In genomic region chr3:20119686-20120244, GRCm38 (mm10) we compare ENCODE assay signal across 17 mouse cellular contexts. TPM values are rescaled to one million over a fixed set of nuclear protein-coding genes. Genes with fewer than 3 reads are reported as not detected.
DNase-seq lines count a peak whose midpoint lies in the region; ATAC-seq and TF ChIP-seq lines count a peak whose summit lies in the region.
"Had no signal": no experiment of that assay in that cellular context is flagged by ENCODE, and none has a peak within 500 bp of the region (broad histone marks: within the 10 kb centered on the region; RNA-seq: fewer than 3 reads in every experiment).

No protein-coding gene starts in this region.

- H3K4me2 ChIP-seq in forebrain, embryonic 15.5 days (replicated peaks) = no peak overlapping the region
- H3K4me2 ChIP-seq in forebrain, embryonic 13.5 days = no peak overlapping the region
- H3K4me2 ChIP-seq in kidney, embryonic 15.5 days = no peak overlapping the region
- no peak overlapping the region for H3K4me2 ChIP-seq in midbrain, embryonic 13.5 days (replicated peaks)
- H3K4me2 ChIP-seq in midbrain, postnatal 0 days (ENCODE audit: low read depth, low read length, poor library complexity, severe bottlenecking) = no peak overlapping the region
- no peak overlapping the region for H3K4me2 ChIP-seq in intestine, embryonic 16.5 days (ENCODE audit: low read depth, low read length)
- H3K4me2 ChIP-seq: heart, embryonic 15.5 days; hindbrain, embryonic 15.5 days had no signal

- H3K4me1 ChIP-seq in forebrain, embryonic 15.5 days = no peaks in the 10 kb centered on the region
- H3K4me1 ChIP-seq in forebrain, embryonic 13.5 days = no peaks in the 10 kb centered on the region
- H3K4me1 ChIP-seq in kidney, embryonic 15.5 days = no peaks in the 10 kb centered on the region
- H3K4me1 ChIP-seq in midbrain, embryonic 13.5 days (replicated peaks) = no peaks in the 10 kb centered on the region
- H3K4me1 ChIP-seq in midbrain, postnatal 0 days (ENCODE audit: insufficient read depth, low read length) = no peaks in the 10 kb centered on the region
- H3K4me1 ChIP-seq in intestine, embryonic 16.5 days (ENCODE audit: control insufficient read depth, insufficient read depth, low read length) = no peaks in the 10 kb centered on the region
- H3K4me1 ChIP-seq: heart, embryonic 15.5 days; hindbrain, embryonic 15.5 days had no signal

- no peaks in the 10 kb centered on the region for H3K27me3 ChIP-seq in forebrain, embryonic 15.5 days
- H3K27me3 ChIP-seq in forebrain, embryonic 13.5 days = no peaks in the 10 kb centered on the region
- H3K27me3 ChIP-seq in kidney, embryonic 15.5 days = no peaks in the 10 kb centered on the region
- H3K27me3 ChIP-seq in midbrain, embryonic 13.5 days = no peaks in the 10 kb centered on the region
- H3K27me3 ChIP-seq in midbrain, postnatal 0 days (ENCODE audit: insufficient read depth, low read length) = no peaks in the 10 kb centered on the region
- no peaks in the 10 kb centered on the region for H3K27me3 ChIP-seq in intestine, embryonic 16.5 days (replicated peaks; ENCODE audit: control insufficient read depth, insufficient read depth, low read length)
- H3K27me3 ChIP-seq: heart, embryonic 15.5 days; hindbrain, embryonic 15.5 days had no signal

- ATAC-seq in forebrain, embryonic 15.5 days (replicated peaks) = peak; percentile 41; the same call in 1 of the 2 replicates
- no peak for ATAC-seq in forebrain, embryonic 13.5 days
- peak; percentile 56; the same call in 1 of the 2 replicates for ATAC-seq in kidney, embryonic 15.5 days (replicated peaks; ENCODE audit: low FRiP score)
- peak; percentile 48; the same call in 1 of the 2 replicates for ATAC-seq in midbrain, embryonic 13.5 days
- ATAC-seq in midbrain, postnatal 0 days (ENCODE audit: low FRiP score) = no peak
- peak; percentile 18; the same call in 1 of the 2 replicates for ATAC-seq in intestine, embryonic 16.5 days

- H3K27ac ChIP-seq in forebrain, embryonic 15.5 days (replicated peaks) = no peak overlapping the region
- H3K27ac ChIP-seq in forebrain, embryonic 13.5 days = no peak overlapping the region
- no peak overlapping the region for H3K27ac ChIP-seq in kidney, embryonic 15.5 days
- H3K27ac ChIP-seq in midbrain, embryonic 13.5 days = no peak overlapping the region
- H3K27ac ChIP-seq in midbrain, postnatal 0 days (ENCODE audit: low read depth, low read length) = no peak overlapping the region
- H3K27ac ChIP-seq in intestine, embryonic 16.5 days (ENCODE audit: low read length) = no peak overlapping the region
- H3K27ac ChIP-seq: heart, embryonic 15.5 days; hindbrain, embryonic 15.5 days had no signal

- peaks cover 14% of the 10 kb centered on the region for H3K36me3 ChIP-seq in forebrain, embryonic 15.5 days
- peaks cover 16% of the 10 kb centered on the region for H3K36me3 ChIP-seq in forebrain, embryonic 13.5 days (ENCODE audit: poor library complexity, severe bottlenecking)
- H3K36me3 ChIP-seq in kidney, embryonic 15.5 days = peaks cover 24% of the 10 kb centered on the region; the same call in 1 of the 2 replicates
- H3K36me3 ChIP-seq in midbrain, embryonic 13.5 days = peaks cover 23% of the 10 kb centered on the region
- peaks cover 7% of the 10 kb centered on the region; the same call in 1 of the 2 replicates for H3K36me3 ChIP-seq in midbrain, postnatal 0 days (ENCODE audit: insufficient read depth, low read length)
- H3K36me3 ChIP-seq in intestine, embryonic 16.5 days (ENCODE audit: control insufficient read depth, insufficient read depth, low read length) = no peaks in the 10 kb centered on the region; the same call in 1 of the 2 replicates

- no peak for DNase-seq in kidney, adult 9 months
- DNase-seq in midbrain, postnatal 0 days (ENCODE audit: low spot score) = no peak
- DNase-seq in gastrocnemius, postnatal 10 days = no peak
- DNase-seq: adrenal gland, postnatal 25 days; cerebellum, postnatal 14 days; gastrocnemius, postnatal 25 days; kidney, adult 8-10 months; lung, adult 2 months; thymus, adult 2 months had no signal

- no peak overlapping the region for H3K9ac ChIP-seq in forebrain, embryonic 15.5 days (replicated peaks)
- no peak overlapping the region for H3K9ac ChIP-seq in forebrain, embryonic 13.5 days
- no peak overlapping the region for H3K9ac ChIP-seq in kidney, embryonic 15.5 days
- no peak overlapping the region for H3K9ac ChIP-seq in midbrain, embryonic 13.5 days (replicated peaks)
- H3K9ac ChIP-seq in midbrain, postnatal 0 days (replicated peaks; ENCODE audit: low read length, poor library complexity, severe bottlenecking) = no peak overlapping the region
- H3K9ac ChIP-seq in intestine, embryonic 16.5 days (ENCODE audit: low read depth, low read length) = no peak overlapping the region
- H3K9ac ChIP-seq: heart, embryonic 15.5 days; hindbrain, embryonic 15.5 days had no signal

- 50% methylated on average over 4 of the region's 4 CpGs for WGBS in forebrain, embryonic 15.5 days
- 49% methylated on average over 4 of the region's 4 CpGs for WGBS in forebrain, embryonic 13.5 days
- WGBS in kidney, embryonic 15.5 days = 61% methylated on average over 4 of the region's 4 CpGs
- 67% methylated on average over 4 of the region's 4 CpGs for WGBS in midbrain, embryonic 13.5 days
- 76% methylated on average over 4 of the region's 4 CpGs for WGBS in midbrain, postnatal 0 days
- 79% methylated on average over 4 of the region's 4 CpGs for WGBS in intestine, embryonic 16.5 days

- H3K4me3 ChIP-seq in forebrain, embryonic 15.5 days = no peak overlapping the region
- no peak overlapping the region for H3K4me3 ChIP-seq in forebrain, embryonic 13.5 days
- H3K4me3 ChIP-seq in kidney, embryonic 15.5 days (replicated peaks) = no peak overlapping the region
- no peak overlapping the region for H3K4me3 ChIP-seq in midbrain, embryonic 13.5 days (replicated peaks)
- no peak overlapping the region for H3K4me3 ChIP-seq in midbrain, postnatal 0 days (ENCODE audit: low read depth, low read length)
- no peak overlapping the region for H3K4me3 ChIP-seq in intestine, embryonic 16.5 days (ENCODE audit: low read length)
- H3K4me3 ChIP-seq: heart, embryonic 15.5 days; hindbrain, embryonic 15.5 days had no signal

- no peaks in the 10 kb centered on the region for H3K9me3 ChIP-seq in forebrain, embryonic 15.5 days
- H3K9me3 ChIP-seq in forebrain, embryonic 13.5 days (replicated peaks) = no peaks in the 10 kb centered on the region
- H3K9me3 ChIP-seq in kidney, embryonic 15.5 days (replicated peaks) = no peaks in the 10 kb centered on the region
- H3K9me3 ChIP-seq in midbrain, embryonic 13.5 days = no peaks in the 10 kb centered on the region
- no peaks in the 10 kb centered on the region for H3K9me3 ChIP-seq in midbrain, postnatal 0 days (ENCODE audit: low read length)
- no peaks in the 10 kb centered on the region for H3K9me3 ChIP-seq in intestine, embryonic 16.5 days (ENCODE audit: control insufficient read depth, low read length)
- H3K9me3 ChIP-seq: G1E; heart, embryonic 15.5 days; hindbrain, embryonic 15.5 days had no signal

- no peak for TF ChIP-seq CTCF in midbrain, postnatal 0 days (IDR thresholded peaks at IDR 0.05)

RNA-seq across cellular contexts. Expression of gene Gyg, which starts 35.4 kb away (rescaled TPM):
- 29.4 and 30.9 TPM in 2 replicates for polyA plus RNA-seq in forebrain, embryonic 15.5 days (2015; fragmentation: Nextera tagmentation; extraction: Ambion mirVana)
- 22.6 and 26.7 TPM in 2 replicates for polyA plus RNA-seq in forebrain, embryonic 13.5 days (2015; fragmentation: Nextera tagmentation; extraction: Ambion mirVana)
- polyA plus RNA-seq in kidney, embryonic 15.5 days (2015; fragmentation: Nextera tagmentation; extraction: Ambion mirVana) = 39.0 and 39.9 TPM in 2 replicates
- 24.5 and 25.0 TPM in 2 replicates for polyA plus RNA-seq in midbrain, embryonic 13.5 days (2015; fragmentation: Nextera tagmentation; extraction: Ambion mirVana)
- total RNA-seq in midbrain, postnatal 0 days (2014; rRNA removed) = 38.0 and 40.5 TPM in 2 replicates
- polyA plus RNA-seq in midbrain, postnatal 0 days (2015; fragmentation: Nextera tagmentation; extraction: Ambion mirVana) = 77.8 and 86.3 TPM in 2 replicates
- 47.6 and 51.3 TPM in 2 replicates for polyA plus RNA-seq in intestine, embryonic 16.5 days (2015; fragmentation: Nextera tagmentation; extraction: Ambion mirVana)
- 100 to 1,000 TPM; 142 to 157 TPM for total RNA-seq in gastrocnemius, postnatal 10 days (2021)
- total RNA-seq: G1E had no signal
- polyA plus RNA-seq: G1E had no signal

Comparison
In these comparisons a context has a peak if more than half of its experiments do, and no peak if none do; other contexts are left out.
1. ATAC-seq: peak in forebrain, embryonic 15.5 days (single experiment), kidney, embryonic 15.5 days (single experiment), midbrain, embryonic 13.5 days (single experiment) and intestine, embryonic 16.5 days (single experiment); none in forebrain, embryonic 13.5 days (single experiment) and midbrain, postnatal 0 days (single experiment).